Mouse (Mus musculus) myocyte (in vitro differentiated cells): ENCODE data around the gene Rhoa. TPM values are rescaled to one million over a fixed set of nuclear protein-coding genes. Genes with fewer than 3 reads are reported as not detected.

Source experiments
- H3K27me3 ChIP-seq: one replicate; pipeline ENCODE4 v1.6.1; 2011; ENCODE audit not compliant: control insufficient read depth, insufficient read depth, insufficient read length
- H3K36me3 ChIP-seq: one replicate; pipeline ENCODE4 v1.6.1; 2011; ENCODE audit not compliant: control insufficient read depth, insufficient read depth
- H3K4me2 ChIP-seq: one replicate; pipeline ENCODE4 v1.6.1; 2011; ENCODE audit warnings: low read depth, control low read depth
- H3K4me3 ChIP-seq: one replicate; pipeline ENCODE4 v1.5.1; 2011; ENCODE audit warnings: mild to moderate bottlenecking, control low read depth, moderate library complexity
- H3K79me2 ChIP-seq: one replicate; pipeline ENCODE4 v1.6.1; 2011; ENCODE audit not compliant: control insufficient read depth, insufficient read depth
- H3ac ChIP-seq: one replicate; pipeline ENCODE4 v1.6.1; 2011; ENCODE audit not compliant: control insufficient read depth, insufficient read length
- CEBPB ChIP-seq: IDR thresholded peaks from 2 replicates; pipeline ENCODE4 v1.6.1; 2011; ENCODE audit warnings: mild to moderate bottlenecking, moderate library complexity; ENCODE audit not compliant: poor library complexity, insufficient read depth, severe bottlenecking
- E2F4 ChIP-seq: IDR thresholded peaks from one replicate; pipeline ENCODE4 v1.6.1; 2011; ENCODE audit warnings: mild to moderate bottlenecking, control low read depth, moderate library complexity; ENCODE audit not compliant: insufficient read depth
- MAX ChIP-seq: IDR thresholded peaks from one replicate; pipeline ENCODE4 v1.6.1; 2011; ENCODE audit warnings: low read depth, mild to moderate bottlenecking, control low read depth
- MYOD1 ChIP-seq, 3 experiments: IDR thresholded peaks; one replicate each; pipeline ENCODE4 v1.6.1; 2011; ENCODE audit warnings: control low read depth in 2 of 3, low read depth in 2 of 3, mild to moderate bottlenecking in 2 of 3, moderate library complexity in 1 of 3; ENCODE audit not compliant: insufficient read length in 2 of 3, control insufficient read depth in 1 of 3
- MYOG ChIP-seq, 3 experiments: IDR thresholded peaks; one replicate each; pipeline ENCODE4 v1.6.1; 2011; ENCODE audit warnings: control low read depth in 2 of 3, low read depth in 2 of 3, mild to moderate bottlenecking in 2 of 3; ENCODE audit not compliant: insufficient read length in 2 of 3, control insufficient read depth in 1 of 3, insufficient read depth in 1 of 3
- POLR2A ChIP-seq: IDR thresholded peaks from one replicate; pipeline ENCODE4 v1.6.1; 2011; ENCODE audit warnings: low read depth, mild to moderate bottlenecking, control low read depth, moderate library complexity; ENCODE audit not compliant: insufficient read length
- POLR2AphosphoS2 ChIP-seq: IDR thresholded peaks from one replicate; pipeline ENCODE4 v1.6.1; 2011; ENCODE audit warnings: low read depth, control low read depth; ENCODE audit not compliant: insufficient read length
- REST ChIP-seq: IDR thresholded peaks from one replicate; pipeline ENCODE4 v1.6.1; 2011; ENCODE audit warnings: mild to moderate bottlenecking, control low read depth, moderate library complexity; ENCODE audit not compliant: insufficient read depth, insufficient read length
- SRF ChIP-seq: IDR thresholded peaks from one replicate; pipeline ENCODE4 v1.6.1; 2011; ENCODE audit warnings: low read depth; ENCODE audit not compliant: control insufficient read depth, insufficient read length
- TCF12 ChIP-seq: IDR thresholded peaks from one replicate; pipeline ENCODE4 v1.6.1; 2011; ENCODE audit warnings: mild to moderate bottlenecking, control low read depth; ENCODE audit not compliant: poor library complexity, insufficient read depth, severe bottlenecking
- TCF3 ChIP-seq: IDR thresholded peaks from one replicate; pipeline ENCODE4 v1.6.1; 2011; ENCODE audit warnings: low read depth, control low read depth; ENCODE audit not compliant: insufficient read length
- USF1 ChIP-seq: IDR thresholded peaks from one replicate; pipeline ENCODE4 v1.6.1; 2011; ENCODE audit warnings: low read depth, mild to moderate bottlenecking, control low read depth, moderate library complexity
- polyA plus RNA-seq: library from polyadenylated mRNA; unstranded; fragments of >200 nt; fragmentation: generic; extraction: Trizol; gene quantifications from one replicate; pipeline ENCODE4 v1.2.1, GENCODE M21; 2012; ENCODE audit warnings: missing spikeins

The Rhoa gene
- polyA plus RNA-seq, 1 experiment, result 306 TPM

GRCm38 (mm10) chr9:108324784-108325183, 18.9 kb downstream of the Rhoa start:
- H3K36me3 ChIP-seq, result peaks cover 27% of the 10 kb centered on the region
- H3K4me2 ChIP-seq, result no peak overlapping the region
- H3K79me2 ChIP-seq, result peaks cover 93% of the 10 kb centered on the region
- no peak overlapping the region for H3K4me3 ChIP-seq
- no peaks in the 10 kb centered on the region for H3K27me3 ChIP-seq
- H3ac ChIP-seq, result no peak overlapping the region
- TF ChIP-seq MYOG (IDR thresholded peaks at IDR 0.05; ENCODE audit: control insufficient read depth in 1 of 3, insufficient read depth in 1 of 3, insufficient read length in 2 of 3, low read depth in 2 of 3) (no peak), MYOD1 (IDR thresholded peaks at IDR 0.05; ENCODE audit: control insufficient read depth in 1 of 3, insufficient read length in 2 of 3, low read depth in 2 of 3) (no peak), MAX (no peak), USF1 (no peak), REST (no peak), TCF12 (no peak), POLR2A (no peak), TCF3 (no peak), CEBPB (no peak), E2F4 (no peak), SRF (no peak), POLR2AphosphoS2 (no peak)

- H3K4me2 ChIP-seq, result no peak overlapping the region
- no peak overlapping the region for H3ac ChIP-seq
- TF ChIP-seq E2F4 (no peak), USF1 (no peak), MYOD1 (IDR thresholded peaks at IDR 0.05; ENCODE audit: control insufficient read depth in 1 of 3, insufficient read length in 2 of 3, low read depth in 2 of 3) (no peak), MYOG (IDR thresholded peaks at IDR 0.05; ENCODE audit: control insufficient read depth in 1 of 3, insufficient read depth in 1 of 3, insufficient read length in 2 of 3, low read depth in 2 of 3) (no peak), POLR2AphosphoS2 (no peak), MAX (no peak), TCF12 (no peak), REST (no peak), TCF3 (no peak), POLR2A (no peak), SRF (no peak)
- H3K4me3 ChIP-seq, result no peak overlapping the region
- H3K27me3 ChIP-seq, result no peaks in the 10 kb centered on the region
- peaks cover 27% of the 10 kb centered on the region for H3K36me3 ChIP-seq
- H3K79me2 ChIP-seq, result peaks cover 82% of the 10 kb centered on the region
Measured at GRCm38 (mm10) chr9:108325811-108326210, 19.9 kb downstream of the Rhoa start.

- H3K79me2 ChIP-seq, result peaks cover 12% of the 10 kb centered on the region
- TF ChIP-seq MAX, result no peak
- TF ChIP-seq SRF, result no peak
- no peak for TF ChIP-seq E2F4
- no peak for TF ChIP-seq TCF3
- TF ChIP-seq MYOG (IDR thresholded peaks at IDR 0.05; ENCODE audit: control insufficient read depth in 1 of 3, insufficient read depth in 1 of 3, insufficient read length in 2 of 3, low read depth in 2 of 3), result no peak
- no peak for TF ChIP-seq POLR2A
- no peak for TF ChIP-seq CEBPB
- TF ChIP-seq MYOD1 (IDR thresholded peaks at IDR 0.05; ENCODE audit: control insufficient read depth in 1 of 3, insufficient read length in 2 of 3, low read depth in 2 of 3), result no peak
- no peak for TF ChIP-seq USF1
- no peak for TF ChIP-seq TCF12
- TF ChIP-seq REST, result no peak
- peaks cover 20% of the 10 kb centered on the region for H3K36me3 ChIP-seq
- H3ac ChIP-seq, result no peak overlapping the region
- no peak overlapping the region for H3K4me3 ChIP-seq
- peak overlapping the region; percentile 94 for H3K4me2 ChIP-seq
- H3K27me3 ChIP-seq, result no peaks in the 10 kb centered on the region
Measured at GRCm38 (mm10) chr9:108337848-108338550, 32.1 kb downstream of the Rhoa start.

- Histone ChIP-seq H3K4me2 (peak overlapping the region; percentile 94), H3ac (peak overlapping the region; percentile 84), H3K36me3 (peaks cover 16% of the 10 kb centered on the region), H3K79me2 (peaks cover 12% of the 10 kb centered on the region), H3K27me3 (no peaks in the 10 kb centered on the region), H3K4me3 (peak overlapping the region; percentile 56)
- TF ChIP-seq POLR2A (no peak), TCF12 (no peak), E2F4 (no peak), MYOD1 (IDR thresholded peaks at IDR 0.05; ENCODE audit: control insufficient read depth in 1 of 3, insufficient read length in 2 of 3, low read depth in 2 of 3) (no peak), TCF3 (no peak), MYOG (IDR thresholded peaks at IDR 0.05; ENCODE audit: control insufficient read depth in 1 of 3, insufficient read depth in 1 of 3, insufficient read length in 2 of 3, low read depth in 2 of 3) (no peak), REST (no peak), MAX (no peak), CEBPB (no peak), SRF (no peak), POLR2AphosphoS2 (no peak), USF1 (no peak)
Measured at GRCm38 (mm10) chr9:108338551-108338885, 32.6 kb downstream of the Rhoa start.
